Mouse (Mus musculus) gonadal fat pad, adult 2 months (tissue): ENCODE results near the gene Aloxe3. TPM values are rescaled to one million over a fixed set of nuclear protein-coding genes. Genes with fewer than 3 reads are reported as not detected.

Experiments used
- DNase-seq: peaks from one replicate; pipeline ENCODE4 v3.0.0-alpha.2; 2012; ENCODE audit warnings: low read depth
- polyA plus RNA-seq: library from polyadenylated mRNA; depleted of rRNA; stranded (reverse); fragments of >200 nt; gene quantifications from 2 replicates; pipeline ENCODE4 v1.2.3, GENCODE M21; 2012

Gene Aloxe3
- polyA plus RNA-seq, 1 experiment = 4.9 TPM

DNA sequence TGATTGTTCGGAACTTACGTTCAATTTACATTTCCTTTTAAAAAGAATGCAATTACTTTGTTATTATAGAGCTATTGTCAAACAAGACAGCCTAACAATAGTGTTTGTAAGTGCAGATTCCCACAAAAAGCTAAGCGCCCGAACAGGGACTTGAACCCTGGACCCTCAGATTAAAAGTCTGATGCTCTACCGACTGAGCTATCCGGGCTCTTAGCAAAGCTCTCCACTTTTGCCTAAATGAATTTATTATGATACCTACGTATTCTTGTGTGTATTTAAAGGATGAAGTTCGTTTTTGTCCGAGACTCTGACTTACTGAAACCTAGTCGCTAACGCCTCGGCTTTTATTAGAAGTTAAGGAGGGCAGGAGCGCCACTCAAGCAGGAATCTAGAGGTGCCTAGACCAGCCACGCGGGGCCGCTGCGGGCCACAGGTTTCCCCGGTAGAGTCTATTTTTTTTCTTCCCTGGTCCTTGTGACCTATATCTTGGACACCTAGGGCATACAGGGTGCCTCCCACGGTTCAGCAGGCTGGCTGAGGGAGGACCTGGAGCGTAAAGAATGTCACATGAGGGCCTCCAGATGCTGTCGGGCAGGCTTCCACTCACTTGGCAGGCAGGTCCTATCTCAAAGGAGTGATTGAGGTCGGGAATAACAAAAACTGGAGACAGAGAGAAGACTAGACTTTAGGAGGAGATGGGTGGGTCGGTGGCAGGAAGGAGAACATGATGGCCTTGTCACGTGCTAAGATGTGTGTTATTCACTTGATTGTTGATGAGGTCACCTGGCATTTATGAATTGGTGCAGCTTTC is 450 bp upstream of the Aloxe3 start:
- DNase-seq = no peak

DNA sequence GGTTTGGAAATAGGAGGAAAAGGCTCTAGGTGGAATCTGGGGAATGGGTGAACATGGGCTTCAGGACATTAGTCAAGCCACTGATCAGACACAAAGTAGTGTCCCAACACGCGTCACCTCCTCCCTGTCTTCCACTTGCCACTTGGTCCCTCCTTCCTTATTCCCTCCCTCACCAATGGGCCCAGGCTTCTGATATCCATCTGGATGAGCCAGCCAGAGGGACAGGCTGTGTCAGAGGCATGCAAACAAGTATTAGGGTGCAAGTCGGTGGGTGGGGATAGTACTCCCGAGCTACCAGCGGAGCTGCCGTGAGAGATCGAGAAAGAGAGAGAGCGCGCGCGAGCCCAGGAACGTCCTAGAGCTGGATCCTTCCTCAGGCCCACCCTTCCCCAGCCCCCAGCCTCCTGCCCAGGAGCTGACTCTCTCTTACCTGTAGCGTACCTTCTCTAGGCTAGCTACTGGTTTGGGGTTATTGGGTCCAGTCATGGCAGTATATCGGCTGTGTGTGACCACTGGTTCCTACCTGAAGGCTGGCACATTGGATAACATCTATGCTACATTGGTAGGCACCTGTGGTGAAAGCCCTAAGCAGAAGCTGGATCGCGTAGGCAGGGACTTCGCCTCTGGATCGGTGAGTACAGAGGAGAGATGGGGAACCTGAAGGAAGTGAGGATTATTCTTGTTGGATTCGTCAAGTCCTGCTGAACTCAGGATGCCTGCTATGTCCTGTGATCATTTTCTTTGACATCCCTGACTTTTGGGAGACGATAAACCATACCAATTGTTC is 416 bp downstream of the Aloxe3 start:
- no peak for DNase-seq

DNA sequence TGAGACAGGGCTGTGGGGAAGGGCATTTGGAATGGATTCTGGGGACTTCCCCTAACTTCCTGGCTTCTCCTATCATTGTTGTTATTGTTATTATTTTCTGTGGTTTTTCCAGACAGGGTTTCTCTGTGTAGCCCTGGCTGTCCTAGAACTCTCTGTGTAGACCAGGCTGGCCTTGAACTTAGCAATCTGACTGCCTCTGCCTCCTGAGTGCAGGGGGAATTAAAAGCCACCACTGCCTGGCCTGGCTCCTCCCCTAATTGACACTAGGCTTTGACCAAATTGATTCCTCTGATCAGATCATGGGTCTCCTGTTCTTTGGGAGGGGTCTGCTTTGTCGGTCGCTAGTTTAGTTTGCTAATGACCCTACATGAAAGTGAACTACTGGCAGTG is 1.0 kb downstream of the Aloxe3 start:
- no peak for DNase-seq

DNA sequence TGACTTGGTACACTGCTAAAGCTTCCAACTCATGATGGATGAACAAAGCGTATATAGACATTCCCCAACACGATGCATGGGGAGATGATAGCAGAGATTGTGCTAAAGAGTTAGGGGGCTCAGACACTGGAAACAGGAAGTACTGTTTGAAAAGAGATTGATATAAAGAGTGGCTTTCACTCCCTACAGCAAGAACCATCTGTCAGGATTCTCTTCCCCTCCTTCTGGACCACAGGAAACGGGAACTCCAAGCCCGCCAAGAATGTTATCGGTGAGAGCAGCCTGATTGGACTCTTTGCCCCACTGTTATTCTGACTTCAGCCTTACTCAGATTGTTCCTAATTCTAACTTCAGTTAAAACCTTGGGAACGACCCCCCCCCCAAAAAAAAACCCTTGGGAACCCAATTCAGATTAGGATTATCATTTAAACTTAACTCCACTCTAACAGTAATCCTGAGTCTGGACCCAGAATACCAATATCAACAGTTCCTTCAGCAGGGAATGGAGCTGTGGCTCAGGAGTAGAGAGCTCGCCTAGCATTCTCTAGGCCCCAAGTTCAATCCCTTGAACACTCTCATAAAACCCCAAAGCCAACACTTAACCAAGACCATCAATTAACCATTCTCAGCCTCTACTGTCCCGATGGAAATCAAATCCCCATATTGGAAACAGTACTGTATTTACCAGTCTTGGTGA is 2.9 kb downstream of the Aloxe3 start:
- no peak for DNase-seq

DNA sequence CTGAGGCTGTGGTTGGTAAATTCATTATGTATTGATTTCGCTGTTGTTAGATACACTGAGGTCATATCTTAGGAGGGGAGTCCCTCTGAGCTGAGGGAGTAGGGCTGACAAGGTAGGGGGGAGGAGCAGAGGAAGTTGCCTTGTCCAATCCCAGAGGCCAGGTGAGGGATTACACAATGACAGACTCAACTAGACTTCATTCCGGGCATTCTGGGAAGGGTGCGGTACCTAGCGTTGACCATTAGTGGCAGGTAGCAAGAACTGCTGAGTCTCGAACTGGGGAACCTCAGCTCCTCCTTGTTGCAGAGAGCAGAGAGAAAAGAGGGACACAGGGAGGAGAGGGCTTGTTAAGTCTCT is 7.8 kb downstream of the Aloxe3 start:
- no peak for DNase-seq

DNA sequence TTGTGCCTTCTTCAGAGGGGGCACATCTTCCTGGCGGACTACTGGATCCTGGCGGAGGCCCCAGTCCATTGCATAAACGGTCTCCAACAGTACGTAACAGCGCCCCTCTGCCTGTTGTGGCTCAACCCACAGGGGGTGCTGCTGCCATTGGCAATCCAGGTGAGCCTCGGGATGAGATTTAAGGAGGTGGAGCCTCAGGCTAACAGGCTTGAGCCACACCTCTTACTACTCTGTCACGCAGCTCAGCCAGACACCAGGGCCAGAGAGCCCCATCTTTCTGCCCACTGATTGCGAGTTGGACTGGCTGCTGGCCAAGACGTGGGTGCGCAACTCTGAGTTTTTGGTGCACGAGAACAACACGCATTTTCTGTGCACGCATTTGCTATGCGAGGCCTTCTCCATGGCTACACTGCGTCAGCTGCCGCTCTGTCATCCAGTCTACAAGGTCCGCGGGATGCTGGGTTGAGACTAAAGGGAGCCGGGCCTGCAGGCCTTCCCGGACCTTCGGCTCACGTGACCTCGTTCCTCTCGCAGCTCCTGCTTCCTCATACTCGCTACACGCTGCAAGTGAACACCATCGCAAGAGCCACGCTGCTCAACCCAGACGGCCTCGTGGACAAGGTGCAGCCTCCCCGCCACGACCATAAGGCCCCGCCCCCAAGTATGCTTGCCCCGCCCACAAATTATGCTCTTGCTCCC is 8.4 kb downstream of the Aloxe3 start:
- no peak for DNase-seq

DNA sequence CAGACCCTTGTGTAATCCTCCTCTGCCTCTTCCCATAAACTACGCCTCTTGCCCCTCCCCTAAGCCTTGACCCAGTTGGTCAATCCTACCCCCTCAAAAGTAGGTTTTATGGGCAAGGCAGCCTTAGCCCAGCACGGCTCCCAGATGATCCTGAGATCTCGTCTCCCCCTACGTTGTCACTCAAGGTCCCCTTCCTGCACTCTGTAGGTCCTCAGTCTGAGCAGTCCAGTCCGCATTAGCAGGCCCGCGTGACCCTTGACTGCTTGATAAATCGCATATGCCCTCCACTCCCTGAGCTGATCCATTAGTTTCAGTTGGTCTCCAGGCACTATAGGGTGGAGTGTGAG is 8.9 kb downstream of the Aloxe3 start:
- DNase-seq = no peak

DNA sequence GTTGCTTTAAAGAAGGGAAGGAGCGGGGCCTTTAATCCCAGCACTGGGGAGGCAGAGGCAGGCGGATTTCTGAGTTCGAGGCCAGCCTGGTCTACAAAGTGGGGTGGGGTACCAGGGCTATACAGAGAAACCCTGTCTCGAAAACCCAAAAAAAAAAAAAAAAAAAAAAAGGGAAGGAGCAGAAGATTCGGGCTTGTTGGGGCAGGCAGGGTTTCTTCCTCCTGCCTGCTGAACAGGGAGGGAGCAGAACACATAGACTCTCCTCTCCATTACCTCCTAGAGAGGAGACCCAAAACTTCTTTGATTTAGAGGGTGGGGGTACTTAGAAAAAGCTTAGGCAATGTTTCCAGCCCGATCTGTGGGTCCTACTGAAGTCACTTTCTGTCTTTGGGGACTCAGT is 9.7 kb downstream of the Aloxe3 start:
- no peak for DNase-seq

DNA sequence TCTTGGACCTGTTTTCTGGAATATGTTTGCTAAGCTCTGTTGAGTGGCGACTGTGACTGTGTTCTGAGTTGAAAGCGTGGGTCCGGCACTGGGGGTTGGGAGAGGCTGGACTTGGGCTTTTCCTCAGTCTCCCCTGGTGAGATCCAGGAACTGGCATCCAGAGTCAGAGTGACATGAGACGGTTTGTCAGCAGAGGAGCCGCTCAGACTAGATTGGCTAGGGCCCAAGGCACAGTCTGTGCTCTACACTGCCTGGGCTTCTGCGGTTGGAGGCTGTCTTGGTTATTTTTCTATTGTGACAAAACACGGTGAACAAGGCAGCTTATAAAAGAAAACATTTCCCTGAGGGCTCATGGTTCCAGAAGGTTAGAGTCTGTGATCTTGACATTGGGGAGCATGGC is 21.9 kb downstream of the Aloxe3 start:
- no peak for DNase-seq

DNA sequence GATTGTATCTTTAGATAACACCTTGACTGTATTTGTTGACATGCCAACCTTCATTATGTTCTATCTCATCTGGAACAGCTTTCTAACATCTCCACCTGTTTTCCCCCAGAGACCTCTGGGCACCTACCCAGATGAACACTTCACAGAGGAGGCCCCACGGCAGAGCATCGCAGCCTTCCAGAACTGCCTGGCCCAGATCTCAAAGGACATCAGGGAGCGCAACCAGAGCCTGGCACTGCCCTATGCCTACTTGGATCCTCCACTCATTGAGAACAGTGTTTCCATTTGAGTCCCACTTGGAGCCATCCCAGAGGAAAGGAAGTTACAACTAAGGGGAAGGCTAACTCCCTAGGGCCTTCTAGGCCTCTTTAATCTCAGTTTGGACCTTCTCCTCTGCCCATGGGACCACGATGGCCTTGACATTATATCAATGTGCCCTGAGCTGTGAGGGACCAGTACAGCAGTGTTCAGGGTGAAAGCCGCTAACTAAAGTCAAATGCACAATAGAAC is 22.8 kb downstream of the Aloxe3 start:
- DNase-seq = no peak

DNA sequence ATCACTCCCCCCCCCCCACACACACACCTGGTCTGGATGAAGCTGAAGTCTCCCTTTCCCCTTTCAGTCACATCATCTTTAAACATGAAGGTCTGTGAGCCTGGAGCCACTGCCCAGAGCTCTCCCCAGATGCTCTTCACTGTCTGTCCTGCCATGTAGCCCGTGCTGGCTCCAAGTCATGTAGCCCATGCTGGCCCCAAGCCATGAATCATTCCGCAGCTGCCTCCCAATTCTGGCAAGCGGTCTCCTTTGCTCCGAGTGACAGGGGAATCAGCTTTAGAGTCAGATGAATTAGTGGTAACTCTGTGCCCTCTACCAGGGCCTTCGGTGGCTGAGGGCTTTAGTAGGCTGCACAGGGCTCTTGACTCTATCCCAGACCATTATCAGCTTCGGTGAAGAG is 24.0 kb downstream of the Aloxe3 start:
- DNase-seq = no peak

DNA sequence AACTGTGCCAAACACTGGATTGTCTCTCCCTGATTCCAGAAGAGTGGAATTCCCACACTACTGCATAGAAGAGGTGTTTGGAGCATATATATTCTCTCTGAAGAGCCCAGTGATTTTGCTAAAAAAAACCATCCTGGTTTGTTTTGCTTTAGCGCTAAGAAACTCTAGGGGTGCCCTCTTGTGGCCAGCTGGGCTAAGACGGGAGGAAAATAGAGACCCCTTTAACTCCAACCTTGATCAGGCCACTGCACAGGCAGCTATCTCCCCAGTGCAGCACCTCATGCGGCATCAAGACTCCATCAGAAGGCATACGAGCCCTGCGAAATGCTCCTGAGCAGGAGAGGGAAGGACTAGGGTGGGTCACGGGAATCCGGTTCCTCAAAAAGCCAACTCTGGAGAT is 24.7 kb downstream of the Aloxe3 start:
- DNase-seq = no peak

DNA sequence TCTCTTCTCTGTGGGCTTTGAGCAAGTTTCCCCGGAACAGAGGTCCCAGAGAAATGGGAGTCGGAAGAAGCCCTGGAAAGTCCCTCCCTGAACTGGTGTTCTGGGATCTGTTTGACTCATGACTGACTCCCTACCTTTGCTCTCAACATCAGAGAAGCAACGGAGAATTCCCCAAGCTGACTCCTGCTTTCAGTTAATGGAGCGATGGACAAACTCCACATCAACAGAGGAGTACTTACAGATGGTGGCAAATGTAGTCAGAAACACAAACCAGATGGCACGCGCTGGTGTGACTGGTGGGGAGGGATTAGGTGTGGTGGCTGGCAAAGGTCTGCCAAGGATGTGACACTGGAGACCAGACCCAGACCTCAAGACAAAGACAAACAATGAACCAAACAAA is 25.3 kb downstream of the Aloxe3 start:
- no peak for DNase-seq

DNA sequence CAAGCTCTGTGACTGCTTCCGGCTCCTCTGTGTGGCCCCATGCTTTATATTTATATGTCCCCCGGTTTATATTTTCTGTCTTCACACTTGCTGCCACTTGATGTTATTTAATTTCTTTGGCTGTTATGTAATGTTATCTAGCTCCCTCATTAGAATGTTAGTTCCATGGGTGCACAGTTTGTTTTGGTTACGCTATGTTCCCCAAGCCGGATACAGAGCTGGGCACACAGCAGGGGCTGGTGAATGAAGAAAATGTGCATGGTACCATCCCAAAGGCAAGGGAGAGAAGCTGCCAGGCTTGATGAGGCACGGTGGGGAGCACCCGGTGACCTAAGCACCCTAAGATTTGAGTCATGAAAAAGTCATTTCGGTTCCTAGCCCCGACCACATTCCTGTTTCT is 28.1 kb downstream of the Aloxe3 start:
- no peak for DNase-seq

DNA sequence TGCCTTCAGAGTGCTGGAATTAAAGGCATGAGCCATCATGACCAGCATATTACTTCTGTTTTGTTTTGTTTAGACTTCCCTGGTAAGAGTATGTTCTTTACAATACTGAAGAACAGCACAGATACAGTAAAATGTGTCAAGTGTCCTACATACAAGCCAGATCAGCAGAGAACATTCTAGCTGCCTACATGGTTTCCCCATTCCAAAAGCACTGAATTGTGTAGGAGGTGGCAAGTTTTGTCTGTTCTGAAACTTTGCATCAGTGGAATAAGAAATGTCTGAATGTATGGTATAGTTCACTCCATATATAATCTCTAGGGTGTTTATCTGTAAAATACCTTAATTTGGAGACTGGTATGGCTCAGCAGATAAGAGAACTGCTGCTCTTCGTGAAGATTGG is 29.7 kb downstream of the Aloxe3 start:
- no peak for DNase-seq

DNA sequence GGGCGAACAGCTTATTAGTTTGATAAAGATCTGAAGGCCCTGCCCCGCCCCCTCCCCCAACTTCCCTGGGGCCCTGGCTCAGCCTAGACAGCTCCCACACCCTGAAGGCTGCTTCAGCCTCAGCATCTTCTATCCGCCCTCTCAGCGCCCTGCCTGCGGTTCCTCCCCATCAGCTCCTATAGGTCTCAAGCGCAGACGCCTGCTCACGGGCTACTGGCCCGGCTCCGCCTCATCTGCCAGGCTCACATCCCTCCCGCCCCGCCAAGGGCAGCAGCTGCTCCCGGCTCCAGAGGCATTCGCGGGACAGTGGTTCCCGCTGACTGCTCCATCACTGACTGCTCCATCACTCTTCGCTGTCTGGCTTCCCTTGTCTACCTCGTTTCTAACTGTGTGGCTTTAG is 31.1 kb downstream of the Aloxe3 start, which contains the start of gene Alox12b:
Gene Alox12b (plus strand): TSS at position 190 of the 400 bp plus-strand sequence.
- DNase-seq = no peak

DNA sequence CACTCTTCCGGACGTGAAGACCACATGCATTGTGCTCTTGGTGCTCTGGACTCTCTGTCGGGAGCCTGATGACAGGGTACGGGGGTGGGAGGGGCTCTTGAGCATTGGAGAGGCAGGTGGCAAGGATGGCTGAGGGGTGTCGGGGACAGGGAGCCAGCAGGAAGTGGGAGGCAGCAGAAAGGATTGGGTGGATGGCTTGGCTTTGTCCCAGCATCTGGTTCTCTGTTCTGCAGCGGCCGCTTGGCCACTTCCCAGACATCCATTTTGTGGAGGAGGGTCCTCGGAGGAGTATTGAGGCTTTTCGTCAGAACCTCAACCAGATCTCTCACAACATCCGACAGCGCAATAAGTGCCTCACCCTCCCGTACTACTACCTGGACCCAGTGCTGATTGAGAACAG is 43.6 kb downstream of the Aloxe3 start:
- DNase-seq = no peak

DNA sequence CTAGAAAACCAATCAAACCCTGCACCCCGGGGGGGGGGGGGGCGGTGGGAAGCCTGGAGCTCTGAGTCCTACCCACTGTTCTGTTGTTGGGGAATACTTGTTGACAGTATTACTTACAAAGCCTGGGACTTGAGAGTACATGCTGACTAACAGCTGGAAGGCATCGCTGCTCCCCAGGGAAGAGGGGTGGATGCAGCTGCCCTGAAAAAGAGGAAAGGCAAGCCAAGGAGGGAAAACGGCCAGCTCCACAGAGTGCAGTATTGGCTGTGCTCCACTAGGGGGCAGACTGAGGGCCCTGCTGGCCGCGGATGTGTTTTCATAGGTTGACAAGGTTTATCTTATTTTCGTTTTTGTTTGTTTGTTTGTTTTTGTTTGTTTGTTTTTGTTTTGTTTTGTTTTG is 45.9 kb downstream of the Aloxe3 start:
- no peak for DNase-seq

DNA sequence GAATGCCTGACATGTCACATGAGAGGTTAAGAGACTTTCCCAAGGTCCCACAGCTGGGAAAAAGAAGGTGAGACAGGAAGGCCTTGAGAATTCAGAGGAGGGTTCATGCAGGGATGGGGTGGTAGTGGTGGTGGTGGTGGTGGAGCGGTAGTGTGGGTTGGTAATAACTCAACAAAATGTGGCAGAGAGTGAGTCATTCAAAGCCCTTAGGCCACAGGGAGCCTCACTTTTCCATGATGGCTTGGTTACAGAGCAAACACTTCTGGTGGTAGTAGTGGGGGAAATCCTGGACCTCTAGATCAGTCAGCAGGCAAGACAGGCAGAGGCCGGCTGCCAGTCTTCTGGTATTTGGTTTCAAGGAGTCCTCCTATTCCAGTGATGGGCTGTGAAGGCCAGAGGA is 46.9 kb downstream of the Aloxe3 start:
- DNase-seq = no peak

DNA sequence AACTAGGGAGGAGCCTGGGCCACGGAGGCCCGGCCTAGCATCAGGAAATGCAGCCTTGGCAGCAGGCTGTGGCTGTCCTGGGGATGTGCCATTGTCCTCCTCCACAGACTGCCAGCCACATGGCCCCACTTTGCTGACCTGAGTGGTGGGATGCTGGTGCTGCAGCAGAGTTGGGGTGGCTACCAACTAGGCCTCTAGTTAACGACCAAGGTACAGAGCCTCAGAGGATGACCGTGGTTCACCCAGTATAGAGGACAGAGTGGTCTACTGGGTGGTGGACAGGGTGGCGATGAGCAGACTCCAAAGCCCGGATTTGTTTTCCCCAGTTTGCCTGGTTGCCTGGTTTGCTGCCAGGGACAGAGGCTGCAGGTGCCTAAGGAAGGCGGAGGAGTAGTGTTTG is 49.0 kb downstream of the Aloxe3 start:
- DNase-seq = no peak

DNA sequence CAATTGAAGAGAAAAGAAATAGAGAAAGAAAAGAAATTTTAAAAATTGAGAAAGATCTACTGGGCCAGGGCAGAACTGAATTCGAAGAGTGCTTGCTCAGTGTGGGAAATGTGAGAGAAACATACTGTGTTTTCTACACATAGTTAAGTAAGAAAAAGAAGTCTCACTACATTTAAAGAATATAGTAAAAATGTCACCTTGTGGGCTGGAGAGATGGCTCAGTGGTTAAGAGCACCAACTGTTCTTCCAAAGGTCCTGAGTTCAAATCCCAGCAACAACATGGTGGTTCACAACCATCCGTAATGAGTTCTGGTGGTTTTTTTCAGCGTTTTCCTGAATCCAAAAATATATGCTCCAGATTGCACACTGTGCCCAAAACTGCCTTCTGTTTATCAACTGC is 52.8 kb downstream of the Aloxe3 start:
- no peak for DNase-seq

DNA sequence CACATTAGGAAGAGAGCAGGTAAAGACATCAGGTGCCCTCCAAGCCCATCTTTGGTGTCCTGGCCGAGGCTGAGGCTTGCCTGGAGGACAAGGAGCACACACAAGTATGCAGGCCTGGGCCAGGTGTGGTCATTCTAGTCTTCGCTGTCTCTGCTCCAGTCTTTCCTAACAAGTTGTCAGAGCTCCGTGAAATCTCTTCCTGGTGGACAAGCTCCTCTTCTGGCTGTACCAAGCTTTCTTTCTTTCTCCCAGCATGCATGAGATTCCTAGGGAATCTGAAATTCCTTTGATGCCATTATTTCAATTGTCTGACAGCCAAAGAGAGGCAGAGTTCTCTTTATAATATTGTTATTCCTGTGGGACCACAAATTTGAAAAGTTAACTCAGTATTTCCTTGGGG is 53.8 kb downstream of the Aloxe3 start:
- DNase-seq = no peak
